Mouse (Mus musculus) E14TG2a.4 (cell line): ENCODE results near the gene Efcab10.

Source experiments
- CTCF ChIP-seq: conservative IDR thresholded peaks from 2 replicates; pipeline ENCODE4 v1.5.1; 2014; ENCODE audit warnings: low read length
- NANOG ChIP-seq: IDR thresholded peaks from 2 replicates; pipeline ENCODE4 v1.6.1; 2014; ENCODE audit warnings: borderline replicate concordance, low read length, mixed read lengths

DNA sequence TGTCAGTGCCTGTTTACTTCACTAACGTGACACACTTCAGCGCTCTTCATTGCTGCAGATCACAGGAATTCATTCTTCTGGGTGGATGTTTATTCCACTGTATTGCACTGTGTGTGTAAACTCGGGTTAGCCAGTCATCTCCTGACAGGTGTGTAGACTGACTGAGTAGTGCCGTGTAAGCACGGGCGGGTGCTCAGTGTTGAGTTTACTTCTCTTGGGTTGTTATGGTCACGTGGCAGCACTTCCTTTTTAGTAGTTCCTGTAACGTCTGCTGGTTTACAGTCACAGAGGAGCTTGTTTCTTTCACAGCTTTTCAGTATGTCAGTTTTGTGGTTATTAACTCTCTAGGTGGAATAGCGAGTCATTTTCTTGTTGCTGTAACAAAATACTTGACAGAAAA lies 39.2 kb downstream of the Efcab10 start:
- no peak for TF ChIP-seq CTCF
- no peak for TF ChIP-seq NANOG
